Mouse (Mus musculus) megakaryocyte, embryonic 14.5 days (primary cell): Measurements from ENCODE around the gene Cyp51.

Experiments
- FLI1 ChIP-seq: IDR thresholded peaks from 2 replicates; pipeline ENCODE4 v1.6.1; 2012; ENCODE audit warnings: low read length, inconsistent platforms, mixed read lengths
- GATA1 ChIP-seq: IDR thresholded peaks from 3 replicates; pipeline ENCODE4 v1.6.1; 2012; ENCODE audit warnings: mixed read lengths, low read length, inconsistent platforms, borderline replicate concordance

DNA sequence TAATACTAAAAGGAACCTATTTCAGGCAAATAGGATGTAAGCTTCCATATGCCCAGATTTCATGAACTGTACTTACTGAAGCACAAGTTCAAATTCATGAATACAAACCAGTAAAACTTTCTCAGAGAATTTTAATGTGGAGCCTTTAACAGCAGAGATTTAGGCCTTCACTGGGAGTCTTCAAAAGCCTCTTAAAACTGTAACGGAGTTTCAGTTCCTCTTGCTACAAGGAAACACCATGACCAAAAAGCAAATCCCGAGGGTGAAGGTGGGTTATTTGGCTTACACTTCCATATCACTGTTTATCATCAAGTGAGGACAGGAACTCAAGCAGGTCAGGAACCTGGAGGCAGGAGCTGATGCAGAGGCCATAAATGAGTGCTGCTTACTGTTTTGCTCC is 23.0 kb downstream of the Cyp51 start:
- TF ChIP-seq FLI1, result no peak
- no peak for TF ChIP-seq GATA1
